Mouse (Mus musculus) forebrain, embryonic 14.5 days (tissue): ENCODE results near the gene Tulp4. TPM values are rescaled to one million over a fixed set of nuclear protein-coding genes. Genes with fewer than 3 reads are reported as not detected.
"Not testable (repeated sequence)": the region's sequence is repeated elsewhere in the genome, so short reads cannot be mapped to it uniquely, and the experiment has no call there.

Experiments
- ATAC-seq: fragments of 200-750 bp; cut with Nextera tagmentation; 2 replicates; pipeline ENCODE4 v1.8.0; 2017; ENCODE audit warnings: mild to moderate bottlenecking, moderate library complexity
- DNase-seq: peaks from one replicate; pipeline ENCODE4 v3.0.0-alpha.2; 2015; ENCODE audit warnings: low spot score
- H3K27ac ChIP-seq: fragments of 300-500 bp; sonication (generic); 2 replicates; pipeline ENCODE4 v1.5.1; 2014; ENCODE audit warnings: low read depth, mild to moderate bottlenecking, control low read depth, low read length, moderate library complexity
- H3K27me3 ChIP-seq: fragments of 300-500 bp; sonication (generic); replicated peaks from 2 replicates; pipeline ENCODE4 v1.6.1; 2014; ENCODE audit warnings: low read length, control low read depth, mixed read lengths; ENCODE audit not compliant: control insufficient read depth, insufficient read depth
- H3K36me3 ChIP-seq: fragments of 300-500 bp; sonication (generic); 2 replicates; pipeline ENCODE4 v1.6.1; 2014; ENCODE audit warnings: low read length, control low read depth; ENCODE audit not compliant: control insufficient read depth, insufficient read depth
- H3K4me1 ChIP-seq: fragments of 300-500 bp; sonication (generic); 2 replicates; pipeline ENCODE4 v1.6.1; 2014; ENCODE audit warnings: antibody characterized with exemption, low read length, control low read depth; ENCODE audit not compliant: control insufficient read depth, insufficient read depth
- H3K4me2 ChIP-seq: fragments of 300-500 bp; sonication (generic); 2 replicates; pipeline ENCODE4 v1.6.1; 2014; ENCODE audit warnings: mild to moderate bottlenecking, control low read depth, low read length
- H3K4me3 ChIP-seq: fragments of 300-500 bp; sonication (generic); 2 replicates; pipeline ENCODE4 v1.5.1; 2014; ENCODE audit warnings: low read depth, low read length, control low read depth
- H3K9ac ChIP-seq: fragments of 300-500 bp; sonication (generic); 2 replicates; pipeline ENCODE4 v1.6.1; 2014; ENCODE audit warnings: mild to moderate bottlenecking, low read length, control low read depth, moderate library complexity
- H3K9me3 ChIP-seq: fragments of 300-500 bp; sonication (generic); replicated peaks from 2 replicates; pipeline ENCODE4 v1.6.1; 2016; ENCODE audit warnings: low read length, control low read depth, mixed read lengths; ENCODE audit not compliant: control insufficient read depth
- WGBS: fragments of 180-500 bp; shearing (Covaris S2); extraction: QIAGEN DNeasy Blood & Tissue Kit; methylation state at CpG from one replicate; pipeline ENCODE4 v1.1.7; 2014; 5-methylcytosine and 5-hydroxymethylcytosine counted together
- polyA plus RNA-seq: library from polyadenylated mRNA; unstranded; fragments of >200 nt; fragmentation: Nextera tagmentation; extraction: Ambion mirVana; gene quantifications from 2 replicates; pipeline ENCODE4 v1.2.1, GENCODE M21; 2014

Tulp4 gene
- polyA plus RNA-seq, 1 experiment from 2014 or later = 133 TPM

GRCm38 (mm10) chr17:6257070-6257456 lies 150.8 kb downstream of the Tulp4 start:
- not testable (repeated sequence) for H3K36me3 ChIP-seq, H3K27me3 ChIP-seq, DNase-seq, H3K27ac ChIP-seq, H3K4me1 ChIP-seq, H3K9ac ChIP-seq, H3K9me3 ChIP-seq
- peak; percentile 66 for ATAC-seq
- 3% methylated on average over 7 of the region's 20 CpGs for WGBS
- Histone ChIP-seq H3K4me3 (peak overlapping the region; percentile 20), H3K4me2 (peak overlapping the region; percentile 38)

DNA sequence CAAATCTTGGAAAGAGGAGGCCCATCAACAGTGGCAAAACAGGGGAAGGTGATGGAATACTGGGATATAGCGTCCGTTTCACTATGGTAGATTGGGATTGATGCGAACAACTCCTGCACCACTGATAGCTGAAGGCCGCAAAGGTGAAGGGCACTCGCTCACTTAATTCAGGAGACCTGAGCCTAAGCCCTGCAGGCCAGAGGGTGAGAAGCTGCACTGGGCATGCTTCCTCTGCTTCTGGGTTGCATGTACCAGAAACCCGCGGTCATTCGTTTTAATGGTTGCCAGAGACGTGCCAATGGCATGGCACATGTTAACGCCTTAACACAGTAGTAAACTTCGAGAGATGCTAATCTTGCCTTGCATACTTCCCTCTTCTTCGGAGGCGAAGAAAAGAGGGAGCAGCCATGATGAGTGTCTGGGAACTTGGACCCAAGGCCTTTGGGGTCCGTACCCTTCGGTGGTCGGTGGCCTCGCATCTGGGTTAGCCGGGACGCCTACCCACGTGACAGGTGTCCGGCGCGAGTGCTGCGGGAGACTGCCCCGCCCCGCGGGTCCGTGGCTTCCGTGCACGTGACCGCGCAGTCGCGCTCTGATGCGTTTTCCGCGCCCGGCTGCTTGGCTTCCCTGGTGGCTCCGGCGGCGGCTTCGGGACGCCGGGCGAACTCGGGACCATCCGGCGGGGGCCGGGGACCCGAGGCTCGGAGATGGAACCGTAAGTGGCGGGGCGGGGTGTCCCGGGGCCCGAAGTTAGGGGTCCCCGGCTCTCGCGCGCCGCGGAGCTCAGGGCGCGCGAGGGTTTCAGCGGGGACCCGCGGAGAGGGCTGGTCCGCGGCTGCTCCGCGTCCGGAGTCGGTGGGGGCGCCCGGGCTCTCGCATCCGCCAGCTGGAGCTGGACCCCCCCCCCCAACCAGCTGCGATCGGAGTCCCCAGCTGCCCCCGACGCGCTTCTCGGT lies 163.9 kb downstream of the Tulp4 start:
- H3K9me3 ChIP-seq, H3K4me1 ChIP-seq, H3K27me3 ChIP-seq, H3K27ac ChIP-seq, H3K36me3 ChIP-seq: not testable (repeated sequence)
- ATAC-seq = peak; percentile 94
- Histone ChIP-seq H3K4me2 (peak overlapping the region; percentile 54), H3K4me3 (peak overlapping the region; percentile 45), H3K9ac (peak overlapping the region; percentile 62)
- peak; percentile 25 for DNase-seq
- 1% methylated on average over 45 of the region's 84 CpGs for WGBS

DNA sequence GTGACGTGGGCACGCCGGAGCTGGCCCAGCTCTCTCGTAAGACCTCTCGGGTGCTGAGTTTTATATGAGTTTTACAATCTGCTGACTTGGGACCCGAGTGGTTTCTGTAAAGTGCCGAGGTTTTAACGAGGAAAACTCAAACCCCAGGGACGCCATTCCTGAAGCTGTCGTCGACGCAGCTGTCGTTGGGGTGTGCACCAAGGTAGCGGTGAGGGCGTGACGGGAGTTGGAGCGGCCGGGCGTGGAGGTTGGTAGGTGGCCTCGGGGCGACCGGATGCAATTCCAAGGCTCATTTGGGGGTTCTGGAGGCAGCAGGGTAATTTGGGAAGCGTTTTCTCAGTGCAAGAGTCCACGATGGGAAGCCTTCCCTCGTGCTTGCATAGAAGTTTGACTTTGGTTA lies 164.6 kb downstream of the Tulp4 start:
- peak; percentile 4 for DNase-seq
- ATAC-seq, H3K27ac ChIP-seq: not testable (repeated sequence)

DNA sequence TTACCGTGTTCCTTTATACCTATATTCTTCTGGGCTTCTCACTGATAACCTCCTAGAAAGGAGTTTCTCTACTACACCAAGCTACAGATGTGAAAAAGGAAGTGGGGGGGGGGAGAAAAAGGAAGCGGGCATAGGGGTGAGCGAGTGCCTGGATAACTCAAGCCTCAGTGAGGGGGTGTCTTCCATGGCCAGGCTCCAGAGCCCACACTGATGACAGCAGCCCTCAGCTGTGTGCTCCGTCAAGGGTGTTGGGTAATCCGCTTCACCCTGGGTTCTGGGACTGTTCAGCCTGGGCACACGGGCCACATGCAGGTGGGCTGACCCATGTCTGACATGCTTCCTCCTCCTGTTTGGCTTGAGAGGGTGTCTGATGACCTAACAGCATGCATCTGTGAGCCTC lies 165.7 kb downstream of the Tulp4 start:
- H3K4me1 ChIP-seq, H3K36me3 ChIP-seq, H3K4me3 ChIP-seq, H3K9me3 ChIP-seq, H3K27ac ChIP-seq, DNase-seq, ATAC-seq, H3K4me2 ChIP-seq, H3K27me3 ChIP-seq, H3K9ac ChIP-seq: not testable (repeated sequence)
- WGBS = 88% methylated on average over 5 of the region's 6 CpGs

More for the DNA sequence above, 164.6 kb downstream of the Tulp4 start:
- not testable (repeated sequence) for H3K36me3 ChIP-seq, H3K9me3 ChIP-seq, H3K4me1 ChIP-seq, H3K27me3 ChIP-seq
- Histone ChIP-seq H3K9ac (peak overlapping the region; percentile 62), H3K4me2 (peak overlapping the region; percentile 54), H3K4me3 (peak overlapping the region; percentile 45)
- under 1% methylated on average over 22 of the region's 25 CpGs for WGBS

DNA sequence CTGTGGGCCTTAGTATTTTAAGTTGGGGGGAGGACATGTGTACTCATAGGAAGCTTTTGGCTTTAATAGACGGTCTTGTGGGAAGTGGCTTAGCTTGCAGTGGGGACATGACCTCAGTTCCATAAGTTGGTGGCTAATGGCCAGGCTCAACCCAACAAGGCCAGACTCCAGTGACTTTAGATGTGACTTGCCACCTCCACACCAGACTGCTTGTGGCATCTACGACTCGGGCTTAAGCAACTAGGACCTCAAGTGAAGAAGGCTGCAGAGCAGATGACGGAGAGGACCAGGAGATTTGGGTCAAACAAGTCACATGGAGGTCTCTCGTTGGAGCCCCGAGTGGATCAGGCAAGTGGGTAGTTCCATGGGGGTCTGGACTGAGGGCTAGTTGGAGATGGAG lies 168.5 kb downstream of the Tulp4 start:
- H3K27me3 ChIP-seq, H3K36me3 ChIP-seq, H3K27ac ChIP-seq, H3K4me2 ChIP-seq, H3K4me3 ChIP-seq, H3K4me1 ChIP-seq, DNase-seq, H3K9ac ChIP-seq, H3K9me3 ChIP-seq, ATAC-seq: not testable (repeated sequence)
- WGBS = 96% methylated on average over 4 of the region's 6 CpGs

DNA sequence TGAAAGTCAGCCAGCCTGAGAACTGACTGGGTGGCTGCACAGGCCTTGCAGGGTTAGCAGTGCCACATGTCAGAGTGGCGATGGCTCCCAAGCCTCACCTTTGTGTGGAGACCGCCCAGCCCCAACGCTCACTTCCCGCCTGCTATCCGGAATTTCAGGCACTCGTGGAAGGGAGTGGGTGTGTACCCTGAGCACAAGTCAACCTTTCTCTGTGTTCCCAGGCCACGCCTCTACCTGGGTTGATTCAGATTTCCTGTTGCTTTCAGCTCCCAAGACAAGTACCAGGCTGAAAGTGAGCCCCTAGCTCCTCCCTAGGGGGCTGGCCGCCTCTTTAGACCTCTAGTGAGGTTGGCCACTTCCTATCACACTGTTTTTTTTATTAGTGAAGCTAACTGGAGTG lies 173.0 kb downstream of the Tulp4 start:
- ATAC-seq, DNase-seq: not testable (repeated sequence)
- 77% methylated on average over 8 of the region's 8 CpGs for WGBS

GRCm38 (mm10) chr17:6279772-6280171 lies 173.5 kb downstream of the Tulp4 start:
- 90% methylated on average over 7 of the region's 10 CpGs for WGBS
- not testable (repeated sequence) for H3K36me3 ChIP-seq, DNase-seq, ATAC-seq, H3K4me1 ChIP-seq, H3K9ac ChIP-seq, H3K27me3 ChIP-seq, H3K27ac ChIP-seq, H3K4me2 ChIP-seq, H3K4me3 ChIP-seq, H3K9me3 ChIP-seq

More for the DNA sequence above, 173.0 kb downstream of the Tulp4 start:
- not testable (repeated sequence) for H3K27me3 ChIP-seq, H3K27ac ChIP-seq, H3K4me1 ChIP-seq, H3K9me3 ChIP-seq, H3K9ac ChIP-seq, H3K4me3 ChIP-seq, H3K36me3 ChIP-seq, H3K4me2 ChIP-seq

DNA sequence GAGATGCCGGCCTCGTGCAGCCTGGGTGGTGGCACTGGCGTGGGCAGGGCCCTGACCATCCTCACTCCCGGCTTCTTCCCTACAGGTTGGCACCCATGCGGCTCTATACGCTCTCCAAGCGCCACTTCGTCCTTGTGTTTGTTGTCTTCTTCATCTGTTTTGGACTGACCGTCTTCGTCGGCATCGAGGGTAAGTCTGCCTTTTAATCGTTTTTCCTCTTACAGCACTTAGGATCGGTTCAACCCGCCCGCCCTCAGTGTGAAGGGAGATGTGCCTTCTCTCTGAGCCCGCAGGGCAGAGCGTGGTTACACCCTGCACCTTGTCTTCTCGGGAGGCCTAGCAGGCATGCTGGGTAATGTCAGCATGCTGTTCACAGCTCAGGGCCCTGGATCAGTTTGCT lies 174.3 kb downstream of the Tulp4 start:
- 89% methylated on average over 16 of the region's 19 CpGs for WGBS
- not testable (repeated sequence) for ATAC-seq, H3K4me3 ChIP-seq, H3K36me3 ChIP-seq, DNase-seq, H3K9me3 ChIP-seq, H3K27ac ChIP-seq, H3K4me2 ChIP-seq, H3K27me3 ChIP-seq, H3K9ac ChIP-seq, H3K4me1 ChIP-seq

DNA sequence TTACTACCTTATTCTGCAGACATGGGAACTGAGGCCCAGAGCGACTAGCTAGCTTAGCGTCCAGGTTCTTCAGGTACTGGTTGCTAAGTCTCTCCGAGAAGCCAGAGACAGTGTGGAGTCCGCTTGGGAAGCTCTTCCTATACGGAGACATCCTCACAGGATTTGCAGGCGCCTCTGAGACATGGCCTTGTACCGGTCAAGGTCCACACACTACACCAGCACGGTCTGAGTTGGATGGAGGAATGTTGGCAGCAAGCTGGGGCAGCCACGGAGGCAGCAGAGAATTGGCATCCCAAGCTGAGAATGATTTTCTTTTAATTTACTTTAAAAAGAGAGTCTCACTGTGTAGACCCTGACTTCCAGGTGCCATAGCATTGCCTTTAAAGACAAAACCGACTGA lies 176.9 kb downstream of the Tulp4 start:
- not testable (repeated sequence) for H3K27ac ChIP-seq, H3K9me3 ChIP-seq, H3K36me3 ChIP-seq, DNase-seq, ATAC-seq, H3K4me1 ChIP-seq, H3K9ac ChIP-seq, H3K4me2 ChIP-seq, H3K27me3 ChIP-seq, H3K4me3 ChIP-seq
- WGBS = 93% methylated on average over 7 of the region's 10 CpGs
